Mouse (Mus musculus) CH12.LX (cell line): Measurements from ENCODE around the gene Gm6408. TPM values are rescaled to one million over a fixed set of nuclear protein-coding genes. Genes with fewer than 3 reads are reported as not detected.

Experiments
- DNase-seq: peaks from one replicate; pipeline ENCODE4 v3.0.0-alpha.2; 2013; ENCODE audit errors: extremely low read depth
- H3K27ac ChIP-seq: 2 replicates; pipeline ENCODE4 v1.5.1; 2012; ENCODE audit warnings: low read depth, mild to moderate bottlenecking, control low read depth, moderate library complexity; ENCODE audit not compliant: insufficient read depth
- H3K27me3 ChIP-seq: replicated peaks from 2 replicates; pipeline ENCODE3; 2012; ENCODE audit warnings: inconsistent platforms
- H3K36me3 ChIP-seq, 2 experiments: replicated peaks in 1 of 2; 2 replicates each; pipeline versions ENCODE3 to v1.6.1; 2012; ENCODE audit warnings: inconsistent platforms in 1 of 2, low read length in 1 of 2, mild to moderate bottlenecking in 1 of 2, mixed read lengths in 1 of 2, moderate library complexity in 1 of 2; ENCODE audit not compliant: control insufficient read depth in 1 of 2, insufficient read depth in 1 of 2
- H3K4me1 ChIP-seq, 2 experiments: 2 replicates each; pipeline ENCODE4 v1.6.1; 2012; ENCODE audit warnings: inconsistent platforms in 1 of 2, moderate library complexity in 1 of 2; ENCODE audit not compliant: insufficient read depth in 2 of 2, control insufficient read depth in 1 of 2
- H3K4me2 ChIP-seq: 2 replicates; pipeline ENCODE4 v1.6.1; 2012; ENCODE audit warnings: low read depth, mild to moderate bottlenecking, control low read depth; ENCODE audit not compliant: poor library complexity, insufficient read depth, severe bottlenecking
- H3K4me3 ChIP-seq, 3 experiments: fragments of 150-350 bp in 1 of 3; sonication (generic) in 1 of 3; replicated peaks in 1 of 3; 2 replicates each; pipeline versions ENCODE3 to v1.5.1; 2011 to 2012; ENCODE audit warnings: low read depth in 2 of 3, low read length in 2 of 3, mild to moderate bottlenecking in 2 of 3, moderate library complexity in 2 of 3, control low read depth in 1 of 3, improper control_type of control experiment in 1 of 3, inconsistent platforms in 1 of 3, mixed read lengths in 1 of 3; ENCODE audit not compliant: poor library complexity in 1 of 3
- H3K79me2 ChIP-seq: replicated peaks from 2 replicates; pipeline ENCODE4 v1.6.1; 2012; ENCODE audit warnings: mild to moderate bottlenecking, moderate library complexity; ENCODE audit not compliant: control insufficient read depth, poor library complexity, insufficient read depth, severe bottlenecking; ENCODE audit errors: extremely low read depth
- H3K9ac ChIP-seq: 2 replicates; pipeline ENCODE4 v1.6.1; 2012; ENCODE audit warnings: low read depth, mild to moderate bottlenecking, control low read depth, moderate library complexity; ENCODE audit not compliant: insufficient read depth
- H3K9me3 ChIP-seq: replicated peaks from 2 replicates; pipeline ENCODE3; 2012; ENCODE audit warnings: low read length, inconsistent platforms, mixed read lengths
- CHD1 ChIP-seq: IDR thresholded peaks from 2 replicates; pipeline ENCODE4 v1.6.1; 2012; ENCODE audit warnings: low read depth, low read length, improper control_type of control experiment, inconsistent platforms
- CTCF ChIP-seq, 2 experiments: IDR thresholded peaks in 1 of 2; conservative IDR thresholded peaks in 1 of 2; 2 replicates each; pipeline ENCODE4 v1.5.1; 2011 to 2012; ENCODE audit warnings: low read depth in 2 of 2, low read length in 2 of 2, improper control_type of control experiment in 1 of 2, inconsistent platforms in 1 of 2, mild to moderate bottlenecking in 1 of 2, moderate library complexity in 1 of 2
- EP300 ChIP-seq: IDR thresholded peaks from 2 replicates; pipeline ENCODE4 v1.6.1; 2011; ENCODE audit warnings: low read length, improper control_type of control experiment
- ETS1 ChIP-seq: conservative IDR thresholded peaks from 2 replicates; pipeline ENCODE4 v1.6.1; 2012; ENCODE audit warnings: low read depth, mild to moderate bottlenecking, inconsistent platforms, low read length, improper control_type of control experiment, moderate library complexity
- MAX ChIP-seq: IDR thresholded peaks from 2 replicates; pipeline ENCODE4 v1.6.1; 2011; ENCODE audit warnings: low read length, improper control_type of control experiment
- RAD21 ChIP-seq: IDR thresholded peaks from 2 replicates; pipeline ENCODE4 v1.6.1; 2011; ENCODE audit warnings: low read depth, mild to moderate bottlenecking, low read length, improper control_type of control experiment, moderate library complexity
- SIN3A ChIP-seq: IDR thresholded peaks from 2 replicates; pipeline ENCODE4 v1.6.1; 2012; ENCODE audit warnings: low read length, improper control_type of control experiment, inconsistent platforms
- TBP ChIP-seq: conservative IDR thresholded peaks from 2 replicates; pipeline ENCODE4 v1.6.1; 2011; ENCODE audit warnings: low read depth, low read length, improper control_type of control experiment
- TCF12 ChIP-seq: IDR thresholded peaks from 2 replicates; pipeline ENCODE4 v1.6.1; 2014; ENCODE audit warnings: low read depth, mild to moderate bottlenecking, inconsistent platforms, low read length, improper control_type of control experiment
- ZKSCAN1 ChIP-seq: IDR thresholded peaks from 2 replicates; pipeline ENCODE4 v1.6.1; 2012; ENCODE audit warnings: low read depth, inconsistent platforms, low read length, improper control_type of control experiment, borderline replicate concordance
- ZNF384 ChIP-seq: IDR thresholded peaks from 2 replicates; pipeline ENCODE4 v1.6.1; 2012; ENCODE audit warnings: low read depth, low read length, improper control_type of control experiment, inconsistent platforms
- dilution Hi-C: fragments of 300-500 bp; cut with MboI; formaldehyde crosslinking; loops from 2 replicates; pipeline ENCODE4 v1.14.3; 2020; ENCODE audit warnings: low sequenced_read_pairs; ENCODE audit not compliant: extremely low pct_unique_long_range_greater_than_20kb, extremely low pct_ligation_motif_present
- in situ Hi-C: fragments of 300-500 bp; cut with MboI; formaldehyde crosslinking; loops from 3 replicates; pipeline ENCODE4 v1.14.3; 2019; ENCODE audit warnings: low sequenced_read_pairs, low pct_ligation_motif_present, low pct_unique_long_range_greater_than_20kb, mixed read lengths
- polyA plus RNA-seq: library from polyadenylated mRNA; unstranded; fragments of >175 nt; gene quantifications from 2 replicates; pipeline ENCODE4 v1.2.1, GENCODE M21; 2012; ENCODE audit warnings: low read depth; ENCODE audit not compliant: insufficient read length
- total RNA-seq, 2 experiments: library from RNA; depleted of rRNA; stranded (reverse); fragments of 300-350 nt in 1 of 2; fragments of >200 nt in 1 of 2; gene quantifications; 2 replicates each; pipeline ENCODE4 v1.2.3; 2012 to 2014

Gm6408 gene
- total and polyA plus RNA-seq, 3 experiments: not detected

GRCm38 (mm10) chr5:146436796-146437195, 45.0 kb upstream of the Gm6408 start:
- dilution Hi-C loops (no loop called here), in situ Hi-C loops (no loop called here)
- peaks cover 9% of the 10 kb centered on the region for H3K9me3 ChIP-seq

GRCm38 (mm10) chr5:146439152-146439781, 42.5 kb upstream of the Gm6408 start:
- no peaks in the 10 kb centered on the region for H3K79me2 ChIP-seq
- H3K36me3 ChIP-seq: no peaks in the 10 kb centered on the region
- peaks cover 9% of the 10 kb centered on the region for H3K9me3 ChIP-seq
- peaks cover 11% of the 10 kb centered on the region for H3K27me3 ChIP-seq
- no peak overlapping the region for H3K4me3 ChIP-seq
- in situ Hi-C loops (no loop called here), dilution Hi-C loops (no loop called here)
- H3K9ac ChIP-seq: no peak overlapping the region
- TF ChIP-seq EP300: no peak
- no peak for TF ChIP-seq MAX
- TF ChIP-seq ZNF384: no peak
- no peak for TF ChIP-seq RAD21
- TF ChIP-seq ZKSCAN1: no peak
- no peak for TF ChIP-seq TBP
- TF ChIP-seq SIN3A: no peak
- TF ChIP-seq CHD1: no peak
- no peak for TF ChIP-seq TCF12
- H3K27ac ChIP-seq: no peak overlapping the region
- H3K4me1 ChIP-seq: no peaks in the 10 kb centered on the region
- no peak overlapping the region for H3K4me2 ChIP-seq
- no peak for DNase-seq

More at GRCm38 (mm10) chr5:146436796-146437195, 45.0 kb upstream of the Gm6408 start:
- no peak overlapping the region for H3K9ac ChIP-seq
- no peak overlapping the region for H3K4me3 ChIP-seq
- no peak overlapping the region for H3K4me2 ChIP-seq
- no peak for TF ChIP-seq TBP
- TF ChIP-seq ETS1: no peak
- peaks cover 4% of the 10 kb centered on the region for H3K27me3 ChIP-seq
- no peak overlapping the region for H3K27ac ChIP-seq
- no peak for DNase-seq
- no peaks in the 10 kb centered on the region for H3K4me1 ChIP-seq
- no peaks in the 10 kb centered on the region for H3K36me3 ChIP-seq
- no peaks in the 10 kb centered on the region for H3K79me2 ChIP-seq

DNA sequence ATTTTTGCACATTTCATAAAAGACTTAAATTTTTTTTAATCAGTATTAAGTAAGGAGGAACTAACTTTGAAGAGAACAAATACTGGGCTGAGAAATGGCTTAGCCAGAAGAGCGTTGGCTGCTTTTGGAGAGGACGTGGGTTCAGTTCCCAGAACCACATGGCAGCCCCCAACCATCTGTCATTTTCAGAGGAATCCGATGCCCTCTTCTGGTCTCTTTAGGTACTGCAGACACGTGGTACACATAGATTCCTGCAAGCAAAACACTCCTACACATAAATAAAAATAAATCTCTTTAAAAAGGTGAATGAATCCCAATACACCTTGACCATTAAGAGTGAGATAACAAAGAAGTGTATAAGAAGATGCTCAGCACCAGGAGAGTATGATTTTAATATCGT, 41.5 kb upstream of the Gm6408 start:
- in situ Hi-C loops: no loop called here
- Histone ChIP-seq H3K4me1 (no peaks in the 10 kb centered on the region), H3K4me2 (no peak overlapping the region)
- DNase-seq: no peak
- peak in 1 of 2 experiments; percentile 15; a peak in 2 of 4 replicates for TF ChIP-seq CTCF (conservative IDR thresholded peaks at IDR 0.05 in 1 of 2, IDR thresholded peaks at IDR 0.05 in 1 of 2; ENCODE audit: low read depth in 2 of 2, low read length in 2 of 2)
- TF ChIP-seq ZKSCAN1: no peak
- TF ChIP-seq, all 38 proteins: peak for 1
- H3K36me3 ChIP-seq: no peaks in the 10 kb centered on the region
- dilution Hi-C loops: no loop called here
- H3K79me2 ChIP-seq: no peaks in the 10 kb centered on the region
- peaks cover 9% of the 10 kb centered on the region for H3K9me3 ChIP-seq
- no peak overlapping the region for H3K9ac ChIP-seq
- H3K27me3 ChIP-seq: peaks cover 14% of the 10 kb centered on the region
- no peak overlapping the region for H3K27ac ChIP-seq
- H3K4me3 ChIP-seq: no peak overlapping the region
